Mouse (Mus musculus) left cerebral cortex, postnatal 14 days (tissue): ENCODE results near the gene Arhgef3. TPM values are rescaled to one million over a fixed set of nuclear protein-coding genes. Genes with fewer than 3 reads are reported as not detected.

Experiments
- DNase-seq, 2 experiments: peaks; one replicate each; pipeline ENCODE4 v3.0.0; 2021 to 2022; ENCODE audit warnings: low spot score in 2 of 2, mixed read lengths in 1 of 2
- intact Hi-C: fragments of 180-260 bp; cut with DNase I; formaldehyde crosslinking; loops from one replicate; pipeline ENCODE4 v1.15.1; 2025
- total RNA-seq, 2 experiments: library from RNA; stranded (reverse); gene quantifications; 2 replicates each; pipeline ENCODE4 v1.2.3; 2021

Arhgef3 gene
- total RNA-seq, 2 experiments from 2014 or later: 50.4 to 50.5 TPM

- peak; percentile 57 to 81 for DNase-seq
Measured at GRCm38 (mm10) chr14:27105731-27106457, 8.8 kb upstream of the Arhgef3 start.

GRCm38 (mm10) chr14:27108748-27109504 is 5.8 kb upstream of the Arhgef3 start:
- intact Hi-C loops: loop anchor here (10.0 kb wide), 1 partner anchor 306 kb away; no protein-coding TSS in a partner anchor
- DNase-seq: no peak

More at GRCm38 (mm10) chr14:27105731-27106457, 8.8 kb upstream of the Arhgef3 start:
- intact Hi-C loops: loop anchor here (10.0 kb wide), 1 partner anchor 309 kb away; no protein-coding TSS in a partner anchor

GRCm38 (mm10) chr14:27115275-27115660 is 569 bp downstream of the Arhgef3 start:
- intact Hi-C loops: loop anchor here (5.0 kb wide), 1 partner anchor 52 kb away; no protein-coding TSS in a partner anchor

GRCm38 (mm10) chr14:27115991-27116390 is 1.3 kb downstream of the Arhgef3 start:
- no peak for DNase-seq
- intact Hi-C loops: loop anchor here (5.0 kb wide), 1 partner anchor 51 kb away; no protein-coding TSS in a partner anchor

More at GRCm38 (mm10) chr14:27115275-27115660, 569 bp downstream of the Arhgef3 start:
- no peak for DNase-seq

- intact Hi-C loops: loop anchor here (5.0 kb wide), 1 partner anchor 51 kb away; no protein-coding TSS in a partner anchor
- no peak for DNase-seq
Measured at GRCm38 (mm10) chr14:27116577-27117165, 2.0 kb downstream of the Arhgef3 start.

- DNase-seq: no peak
- intact Hi-C loops: loop anchor here (5.0 kb wide), 1 partner anchor 49 kb away; no protein-coding TSS in a partner anchor
Measured at GRCm38 (mm10) chr14:27118546-27118945, 3.8 kb downstream of the Arhgef3 start.

GRCm38 (mm10) chr14:27122646-27123045 is 7.9 kb downstream of the Arhgef3 start:
- DNase-seq: no peak
- intact Hi-C loops: no loop called here

- no peak for DNase-seq
- intact Hi-C loops: no loop called here
Measured at GRCm38 (mm10) chr14:27123543-27123942, 8.8 kb downstream of the Arhgef3 start.

- intact Hi-C loops: no loop called here
- no peak for DNase-seq
Measured at GRCm38 (mm10) chr14:27130031-27130430, 15.3 kb downstream of the Arhgef3 start.

GRCm38 (mm10) chr14:27130676-27131075 is 16.0 kb downstream of the Arhgef3 start:
- no peak for DNase-seq
- intact Hi-C loops: no loop called here

- intact Hi-C loops: no loop called here
- no peak for DNase-seq
Measured at GRCm38 (mm10) chr14:27131521-27131920, 16.8 kb downstream of the Arhgef3 start.

GRCm38 (mm10) chr14:27138891-27139290 is 24.2 kb downstream of the Arhgef3 start:
- DNase-seq: peak; percentile 38 to 39
- intact Hi-C loops: no loop called here

- no peak for DNase-seq
Measured at GRCm38 (mm10) chr14:27139968-27140367, 25.3 kb downstream of the Arhgef3 start.

GRCm38 (mm10) chr14:27141486-27141885 is 26.8 kb downstream of the Arhgef3 start:
- DNase-seq: no peak
- intact Hi-C loops: no loop called here

More at GRCm38 (mm10) chr14:27139968-27140367, 25.3 kb downstream of the Arhgef3 start:
- intact Hi-C loops: no loop called here

- intact Hi-C loops: no loop called here
Measured at GRCm38 (mm10) chr14:27142680-27143079, 28.0 kb downstream of the Arhgef3 start.

GRCm38 (mm10) chr14:27145171-27146045 is 30.7 kb downstream of the Arhgef3 start:
- no peak for DNase-seq
- intact Hi-C loops: no loop called here

More at GRCm38 (mm10) chr14:27142680-27143079, 28.0 kb downstream of the Arhgef3 start:
- DNase-seq: no peak

- no peak for DNase-seq
- intact Hi-C loops: no loop called here
Measured at GRCm38 (mm10) chr14:27147726-27148125, 33.0 kb downstream of the Arhgef3 start.

- no peak for DNase-seq
- intact Hi-C loops: no loop called here
Measured at GRCm38 (mm10) chr14:27149401-27149800, 34.7 kb downstream of the Arhgef3 start.
